Mouse (Mus musculus): Measurements from ENCODE around the gene Trpm6. TPM values are rescaled to one million over a fixed set of nuclear protein-coding genes. Genes with fewer than 3 reads are reported as not detected.

Trpm6 gene
- polyA plus RNA-seq, 1 experiment from 2014 or later: 0.27 TPM

Other genes with a start within 250 kb of the Trpm6 start
- gene Ostf1, start 118.2 kb upstream of the Trpm6 start, polyA plus RNA-seq (2014; fragmentation: Nextera tagmentation; extraction: Ambion mirVana): 25.8 and 44.7 TPM in 2 replicates
- 9.4 and 9.5 TPM in 2 replicates for gene Nmrk1, start 118.0 kb upstream of the Trpm6 start, polyA plus RNA-seq (2014; fragmentation: Nextera tagmentation; extraction: Ambion mirVana)
- gene Carnmt1, start 79.2 kb upstream of the Trpm6 start, polyA plus RNA-seq (2014; fragmentation: Nextera tagmentation; extraction: Ambion mirVana): 11.2 and 15.9 TPM in 2 replicates
- gene D030056L22Rik, start 36.8 kb upstream of the Trpm6 start, polyA plus RNA-seq (2014; fragmentation: Nextera tagmentation; extraction: Ambion mirVana): 63.3 and 66.7 TPM in 2 replicates